Mouse (Mus musculus): ENCODE measurements around the gene Sec11a.

GRCm38 (mm10) chr7:80911053-80911452 lies 36.5 kb downstream of the Sec11a start:
- no peak for TF ChIP-seq POLR2A (IDR thresholded peaks at IDR 0.05; ENCODE audit: insufficient read depth, low read depth, low read length)
- no peak for TF ChIP-seq CTCF (IDR thresholded peaks at IDR 0.05; ENCODE audit: insufficient read depth, low read depth, low read length)

Measured in olfactory bulb, adult 2 months (tissue).